Mouse (Mus musculus): ENCODE results near the gene Slc1a3.

DNA sequence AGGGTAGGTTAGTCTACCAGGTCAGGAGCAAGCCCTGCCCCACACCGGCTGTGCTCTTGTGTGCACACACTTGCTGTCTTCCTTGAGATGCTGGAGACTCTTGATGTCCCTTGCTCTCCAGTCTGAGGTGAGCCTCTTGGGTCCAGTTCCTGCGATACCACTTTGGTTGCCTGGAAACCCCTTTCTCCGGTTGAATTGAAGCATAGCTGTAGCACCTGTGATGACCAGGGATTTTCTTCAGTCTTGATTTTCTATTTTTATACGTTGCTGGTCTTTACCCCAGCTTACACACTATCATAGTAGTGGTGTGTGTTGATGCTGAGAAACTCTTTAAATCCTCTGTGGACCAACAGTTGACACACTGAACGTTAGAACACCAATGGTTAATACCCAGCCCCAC, 95.9 kb downstream of the Slc1a3 start:
- TF ChIP-seq CTCF (IDR thresholded peaks at IDR 0.05; ENCODE audit: control insufficient read depth, insufficient read depth, low read length): no peak
- TF ChIP-seq POLR2A (IDR thresholded peaks at IDR 0.05; ENCODE audit: borderline replicate concordance, control insufficient read depth, low read depth, low read length): no peak

All from bone marrow, adult 2 months (tissue).